Mouse (Mus musculus): ENCODE measurements around the gene Rab43.
"Not testable (repeated sequence)": the region's sequence is repeated elsewhere in the genome, so short reads cannot be mapped to it uniquely, and the experiment has no call there.

Gene Rab43

GRCm38 (mm10) chr6:87786621-87787020, 25.3 kb downstream of the Rab43 start:
- DNase-seq (ENCODE audit: low read depth, low spot score): no peak

- no peak for DNase-seq (ENCODE audit: low read depth, low spot score)
These were observed 27.9 kb downstream of the Rab43 start for GRCm38 (mm10) chr6:87784033-87784432.

DNA sequence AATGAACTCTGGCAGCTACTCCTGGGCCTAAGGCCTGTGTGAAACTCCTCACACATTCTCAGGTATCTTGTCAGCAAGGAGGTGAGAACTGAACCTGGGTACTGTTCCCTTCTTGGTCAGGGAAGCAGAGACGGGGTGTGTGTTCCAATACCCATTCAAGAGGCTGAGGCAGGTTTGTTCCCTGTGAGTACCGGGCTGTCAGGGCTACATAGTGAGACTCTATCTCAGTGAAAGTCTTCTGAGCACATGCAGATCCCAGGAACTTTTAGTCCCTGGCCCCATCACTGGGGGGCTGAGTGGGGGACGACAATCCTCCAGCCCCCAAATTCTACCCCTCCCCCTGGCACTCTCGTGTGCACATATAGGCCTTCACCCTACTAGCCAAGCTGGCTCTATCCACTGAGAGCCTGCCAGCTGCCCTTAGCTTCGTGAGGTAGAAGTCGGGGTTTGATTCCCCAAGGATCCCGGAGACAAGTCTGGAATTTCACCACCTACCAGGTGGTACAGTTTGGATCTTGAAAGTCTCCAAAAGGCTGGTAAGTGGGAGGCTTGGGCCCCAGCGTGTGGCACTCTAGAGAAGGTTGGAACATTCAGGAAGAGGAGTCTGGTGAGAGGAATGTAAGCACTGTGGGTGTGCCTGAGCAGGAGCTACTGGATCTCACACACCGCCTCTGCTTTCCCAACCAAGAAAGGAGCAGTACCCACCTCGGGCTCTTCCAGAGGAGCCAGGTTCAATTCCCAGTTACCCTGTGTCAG, 31.2 kb downstream of the Rab43 start:
- no peak for DNase-seq (ENCODE audit: low read depth, low spot score)

- DNase-seq (ENCODE audit: low read depth, low spot score): no peak
These were observed 32.5 kb downstream of the Rab43 start for GRCm38 (mm10) chr6:87779174-87780165.

DNA sequence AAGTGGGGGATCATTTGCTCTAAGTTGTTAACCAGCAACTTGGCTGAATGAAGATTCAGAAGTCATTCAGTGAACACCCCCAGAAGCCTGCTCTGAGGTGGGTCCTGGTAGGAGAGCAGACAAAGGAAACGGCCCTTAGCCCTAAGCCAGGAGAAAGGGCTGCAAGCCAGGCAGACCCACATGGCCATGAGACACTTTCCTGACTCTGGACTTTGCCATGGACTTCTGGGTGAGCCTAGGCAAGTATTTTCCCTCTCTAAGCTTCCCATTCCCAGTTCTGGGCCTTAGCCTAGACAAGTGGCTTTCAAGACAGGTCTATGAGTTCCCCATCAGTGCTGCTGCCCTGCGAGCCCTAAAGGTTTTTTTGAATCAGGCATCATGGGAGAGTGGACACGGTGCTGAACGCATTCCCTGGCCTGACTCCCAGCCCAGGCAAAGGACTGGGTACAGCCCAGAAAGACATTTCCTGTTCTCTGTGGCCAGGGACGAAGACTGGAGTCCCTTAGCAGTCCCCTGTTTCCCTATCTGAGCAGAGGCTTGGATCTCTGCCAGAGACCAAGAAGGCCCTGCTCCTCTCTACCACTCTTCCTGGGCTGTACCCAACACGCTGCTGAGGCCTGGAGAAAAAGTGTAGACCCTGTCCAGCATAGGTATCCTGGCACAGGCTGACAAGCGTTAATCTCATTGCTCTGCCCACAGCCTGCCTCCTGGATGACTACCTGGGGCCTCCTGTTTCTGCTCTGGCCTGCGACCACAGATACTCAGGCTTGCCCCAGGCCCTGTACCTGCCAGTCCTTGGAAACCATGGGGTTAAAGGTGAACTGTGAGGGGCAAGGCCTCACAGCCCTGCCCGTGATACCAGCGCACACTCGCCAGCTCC, 33.4 kb downstream of the Rab43 start:
- DNase-seq (ENCODE audit: low read depth, low spot score): no peak

GRCm38 (mm10) chr6:87777842-87778241, 34.1 kb downstream of the Rab43 start, which contains the start of gene Gp9:
TSS of gene Gp9 (plus strand) at chr6:87778072.
- no peak for DNase-seq (ENCODE audit: low read depth, low spot score)

- no peak for DNase-seq (ENCODE audit: low read depth, low spot score)
These were observed 35.3 kb downstream of the Rab43 start for GRCm38 (mm10) chr6:87776663-87777062.

GRCm38 (mm10) chr6:87775588-87776245, 36.2 kb downstream of the Rab43 start:
- DNase-seq (ENCODE audit: low read depth, low spot score): no peak

- peak; percentile 32 for DNase-seq (ENCODE audit: low read depth, low spot score)
These were observed 37.1 kb downstream of the Rab43 start for GRCm38 (mm10) chr6:87774909-87775308.

DNA sequence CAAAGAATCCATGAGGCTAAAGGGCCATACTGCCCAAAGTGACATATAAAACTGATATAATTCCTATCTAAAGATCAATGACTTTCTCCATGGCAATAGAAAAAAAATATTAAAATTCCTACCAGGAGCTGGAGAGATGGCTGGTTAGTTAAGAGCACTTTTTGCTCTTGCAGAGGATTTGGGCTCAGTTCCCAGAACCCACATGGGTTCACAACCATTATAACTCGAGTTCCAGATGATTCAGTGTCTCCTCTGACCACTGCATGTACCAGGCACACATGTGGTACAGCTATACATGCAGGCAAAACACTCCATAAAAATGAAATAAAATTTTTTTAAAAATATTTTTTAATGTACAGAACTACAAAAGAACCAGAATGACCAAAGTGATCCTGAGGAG, 37.5 kb downstream of the Rab43 start:
- no peak for DNase-seq (ENCODE audit: low read depth, low spot score)

DNA sequence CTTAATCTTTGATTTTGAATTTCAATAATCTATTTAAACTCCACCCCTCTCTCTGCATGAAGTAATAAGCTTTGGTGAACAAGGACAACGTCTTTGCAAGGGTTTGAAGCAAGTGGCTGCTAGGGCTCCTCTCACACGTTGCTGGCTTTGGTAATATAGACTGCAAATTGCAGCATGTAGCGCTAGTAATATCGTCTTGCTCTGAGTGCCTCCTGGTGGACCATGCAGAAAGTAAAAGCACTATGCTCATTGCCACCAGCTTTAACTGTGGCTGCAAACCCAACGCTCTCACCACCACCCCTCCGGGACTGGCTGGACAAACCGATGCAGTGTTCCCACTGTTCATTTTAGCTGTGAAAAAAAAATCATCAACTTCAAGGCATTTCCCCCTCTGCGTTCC, 41.3 kb downstream of the Rab43 start:
- DNase-seq (ENCODE audit: low read depth, low spot score): no peak

DNA sequence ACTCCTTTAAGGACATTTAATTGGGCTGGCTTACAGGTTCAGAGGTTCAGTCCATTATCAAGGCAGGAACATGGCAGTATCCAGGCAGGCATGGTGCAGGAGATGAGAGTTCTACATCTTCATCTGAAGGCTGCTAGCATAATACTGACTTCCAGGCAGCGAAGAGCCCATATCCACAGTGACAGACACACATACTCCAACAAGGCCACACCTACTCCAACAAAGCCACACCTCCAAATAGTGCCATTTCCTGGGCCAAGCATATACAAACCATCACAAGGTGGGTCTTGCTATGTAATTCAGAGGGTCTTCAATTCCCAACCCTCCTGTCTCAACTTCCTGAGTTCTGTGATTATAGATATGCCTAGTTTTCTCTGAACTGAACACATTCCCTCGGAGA, 47.7 kb downstream of the Rab43 start:
- not testable (repeated sequence) for DNase-seq (ENCODE audit: low read depth, low spot score)

GRCm38 (mm10) chr6:87763376-87764280, 48.3 kb downstream of the Rab43 start:
- peak; percentile 68 for DNase-seq (ENCODE audit: low read depth, low spot score)

- no peak for DNase-seq (ENCODE audit: low read depth, low spot score)
These were observed 49.8 kb downstream of the Rab43 start for GRCm38 (mm10) chr6:87762161-87762560.

GRCm38 (mm10) chr6:87759850-87760249, 52.1 kb downstream of the Rab43 start:
- no peak for DNase-seq (ENCODE audit: low read depth, low spot score)

- no peak for DNase-seq (ENCODE audit: low read depth, low spot score)
These were observed 52.6 kb downstream of the Rab43 start for GRCm38 (mm10) chr6:87759404-87759803.

DNA sequence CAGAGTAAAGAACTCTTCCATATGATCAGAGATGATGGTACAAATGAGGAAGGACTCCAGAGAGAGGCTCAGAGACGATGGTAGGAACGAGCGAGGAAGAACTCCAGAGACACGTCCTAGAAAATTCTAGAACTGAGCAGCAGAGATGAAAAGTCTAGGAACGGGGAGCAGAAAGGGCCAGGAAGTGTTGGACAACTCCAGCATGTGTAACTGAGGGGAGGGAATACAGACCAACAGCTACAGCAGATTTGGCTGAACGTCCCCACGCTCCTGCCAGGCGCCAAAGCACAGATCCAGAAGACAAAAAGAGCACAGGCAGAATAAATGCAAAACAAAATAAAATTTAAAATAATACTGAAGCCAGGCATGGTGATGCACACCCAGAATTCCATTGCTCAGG, 55.1 kb downstream of the Rab43 start:
- no peak for DNase-seq (ENCODE audit: low read depth, low spot score)

- DNase-seq (ENCODE audit: low read depth, low spot score): no peak
These were observed 56.8 kb downstream of the Rab43 start for GRCm38 (mm10) chr6:87755196-87755595.

- no peak for DNase-seq (ENCODE audit: low read depth, low spot score)
These were observed 60.4 kb downstream of the Rab43 start for GRCm38 (mm10) chr6:87751574-87751973.

Measured in R1 (cell line).